Mouse (Mus musculus) intestine, embryonic 14.5 days (tissue): ENCODE measurements around the gene Nupl1. TPM values are rescaled to one million over a fixed set of nuclear protein-coding genes. Genes with fewer than 3 reads are reported as not detected.

ENCODE experiments used
- ATAC-seq: fragments of 200-750 bp; cut with Nextera tagmentation; replicated peaks from 2 replicates; pipeline ENCODE4 v1.8.0; 2017; ENCODE audit warnings: low read depth, moderate number of reproducible peaks, moderate TSS enrichment, moderate library complexity; ENCODE audit not compliant: low FRiP score, low TSS enrichment
- DNase-seq: peaks from one replicate; pipeline ENCODE4 v3.0.0-alpha.2; 2018; ENCODE audit warnings: low spot score
- H3K27ac ChIP-seq: fragments of 300-500 bp; sonication (generic); 2 replicates; pipeline ENCODE4 v1.5.1; 2014; ENCODE audit warnings: low read depth, mild to moderate bottlenecking, control low read depth
- H3K27me3 ChIP-seq: fragments of 300-500 bp; sonication (generic); replicated peaks from 2 replicates; pipeline ENCODE4 v1.6.1; 2014; ENCODE audit warnings: low read length, control low read depth; ENCODE audit not compliant: control insufficient read depth, insufficient read depth
- H3K36me3 ChIP-seq: fragments of 300-500 bp; sonication (generic); 2 replicates; pipeline ENCODE4 v1.6.1; 2014; ENCODE audit warnings: low read length, control low read depth; ENCODE audit not compliant: control insufficient read depth, insufficient read depth
- H3K4me1 ChIP-seq: fragments of 300-500 bp; sonication (generic); replicated peaks from 2 replicates; pipeline ENCODE4 v1.6.1; 2014; ENCODE audit warnings: low read length, control low read depth, mixed read lengths; ENCODE audit not compliant: control insufficient read depth, insufficient read depth
- H3K4me2 ChIP-seq: fragments of 300-500 bp; sonication (generic); 2 replicates; pipeline ENCODE4 v1.6.1; 2014; ENCODE audit warnings: low read length
- H3K4me3 ChIP-seq: fragments of 300-500 bp; sonication (generic); 2 replicates; pipeline ENCODE4 v1.5.1; 2014; ENCODE audit warnings: low read depth, low read length, control low read depth, mixed read lengths
- H3K9ac ChIP-seq: fragments of 300-500 bp; sonication (generic); 2 replicates; pipeline ENCODE4 v1.6.1; 2014; ENCODE audit warnings: mild to moderate bottlenecking, low read length
- H3K9me3 ChIP-seq: fragments of 300-500 bp; sonication (generic); 2 replicates; pipeline ENCODE4 v1.6.1; 2016; ENCODE audit warnings: low read length, control low read depth; ENCODE audit not compliant: control insufficient read depth
- WGBS: fragments of 180-500 bp; shearing (Covaris S2); extraction: QIAGEN DNeasy Blood & Tissue Kit; methylation state at CpG from one replicate; pipeline ENCODE4 v1.1.7; 2014; 5-methylcytosine and 5-hydroxymethylcytosine counted together
- polyA plus RNA-seq: library from polyadenylated mRNA; unstranded; fragments of >200 nt; fragmentation: Nextera tagmentation; extraction: Ambion mirVana; gene quantifications from 2 replicates; pipeline ENCODE4 v1.2.1, GENCODE M21; 2014

The Nupl1 gene
- polyA plus RNA-seq, 1 experiment from 2014 or later: 0.09 TPM

DNA sequence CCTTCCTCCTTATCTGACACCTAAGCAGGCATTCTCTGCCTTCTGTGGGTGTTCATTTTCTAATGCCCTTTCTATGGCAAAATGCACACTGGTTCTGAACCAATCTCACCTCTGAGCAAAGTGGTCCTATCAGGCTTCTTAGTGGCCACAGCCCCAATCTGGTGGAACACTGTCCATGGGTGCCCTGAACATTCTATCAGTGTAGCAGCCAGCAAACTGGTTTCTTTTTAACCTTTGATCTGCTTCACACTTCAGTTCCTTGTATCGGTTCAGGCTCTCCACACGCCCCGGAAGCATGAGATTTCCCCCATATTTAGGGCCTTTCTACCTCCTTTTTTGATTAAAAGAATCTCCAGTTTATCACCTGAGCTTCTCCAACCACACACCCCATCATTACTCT lies 36.2 kb downstream of the Nupl1 start:
- DNase-seq: no peak
- Histone ChIP-seq H3K27ac (no peak overlapping the region), H3K4me1 (no peaks in the 10 kb centered on the region), H3K9me3 (no peaks in the 10 kb centered on the region), H3K4me2 (no peak overlapping the region), H3K27me3 (no peaks in the 10 kb centered on the region), H3K36me3 (peaks cover 22% of the 10 kb centered on the region), H3K9ac (no peak overlapping the region), H3K4me3 (no peak overlapping the region)
- no peak for ATAC-seq
- WGBS: 75% methylated on average over 3 of the region's 3 CpGs

DNA sequence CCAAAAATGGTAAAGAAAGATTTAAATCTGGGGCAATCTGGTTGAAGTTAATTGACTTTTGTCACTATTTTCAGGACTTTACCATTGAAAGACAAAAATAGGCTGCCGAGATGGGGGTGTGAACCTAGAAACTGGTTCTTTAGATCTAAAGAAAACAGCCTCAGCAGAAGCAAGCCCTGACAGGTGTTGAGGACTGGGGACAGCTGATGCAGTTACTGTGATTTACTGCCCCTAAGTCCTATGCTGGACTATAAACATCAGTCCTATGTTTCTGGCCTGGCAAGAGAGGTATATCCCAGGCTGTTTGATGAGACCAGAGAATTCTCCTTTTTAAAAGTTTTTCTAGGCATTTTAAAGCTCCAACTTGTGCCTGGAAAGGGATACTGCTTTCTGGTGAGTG lies 37.2 kb downstream of the Nupl1 start:
- Histone ChIP-seq H3K27me3 (no peaks in the 10 kb centered on the region), H3K9ac (no peak overlapping the region), H3K36me3 (peaks cover 12% of the 10 kb centered on the region), H3K9me3 (no peaks in the 10 kb centered on the region), H3K27ac (no peak overlapping the region), H3K4me2 (no peak overlapping the region), H3K4me3 (no peak overlapping the region), H3K4me1 (no peaks in the 10 kb centered on the region)
- DNase-seq (no peak), ATAC-seq (no peak)
- 67% methylated on average over 1 of the region's 1 CpGs for WGBS

DNA sequence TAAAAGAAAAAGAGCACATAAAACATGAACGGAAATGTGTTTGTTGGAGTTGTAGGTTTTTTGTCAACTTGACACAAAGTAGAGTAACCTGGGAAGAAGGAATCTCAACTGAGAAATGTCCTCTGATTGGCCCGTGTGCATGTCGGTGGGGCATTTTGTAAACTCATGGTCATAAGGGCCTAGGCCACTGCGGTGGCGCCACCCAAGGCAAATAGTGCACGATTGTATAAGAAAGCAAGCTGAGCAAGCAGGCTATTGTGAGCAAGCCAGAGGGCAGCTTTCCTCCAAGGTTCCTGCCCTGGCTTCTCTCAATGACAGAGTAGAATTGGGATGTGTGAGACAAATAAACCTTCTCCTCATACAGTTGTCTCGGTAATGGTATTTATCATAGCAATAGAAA lies 42.1 kb downstream of the Nupl1 start:
- Histone ChIP-seq H3K36me3 (no peaks in the 10 kb centered on the region), H3K4me2 (no peak overlapping the region), H3K27me3 (no peaks in the 10 kb centered on the region), H3K9ac (no peak overlapping the region), H3K27ac (no peak overlapping the region), H3K9me3 (no peaks in the 10 kb centered on the region), H3K4me3 (no peak overlapping the region), H3K4me1 (no peaks in the 10 kb centered on the region)
- WGBS: 83% methylated on average over 7 of the region's 7 CpGs
- no peak for ATAC-seq
- no peak for DNase-seq

DNA sequence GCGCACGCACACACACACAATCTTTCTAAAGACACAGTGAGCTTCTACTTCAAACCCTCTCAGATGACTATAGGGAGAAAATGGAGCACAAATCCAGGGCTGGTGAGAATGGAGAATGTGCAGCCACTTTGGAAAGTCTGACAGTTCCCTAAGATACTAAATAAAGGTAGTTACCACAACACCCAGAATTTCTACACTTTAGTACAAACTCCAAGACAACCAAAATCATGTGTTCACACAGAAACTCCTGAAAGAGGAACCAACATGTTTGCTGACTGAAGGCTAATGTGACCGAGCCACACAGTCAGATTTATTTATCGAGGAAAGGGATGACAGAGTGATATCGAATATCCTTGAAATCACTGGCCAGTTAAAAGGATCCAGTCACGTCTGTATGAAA lies 46.2 kb downstream of the Nupl1 start:
- 89% methylated on average over 6 of the region's 6 CpGs for WGBS

DNA sequence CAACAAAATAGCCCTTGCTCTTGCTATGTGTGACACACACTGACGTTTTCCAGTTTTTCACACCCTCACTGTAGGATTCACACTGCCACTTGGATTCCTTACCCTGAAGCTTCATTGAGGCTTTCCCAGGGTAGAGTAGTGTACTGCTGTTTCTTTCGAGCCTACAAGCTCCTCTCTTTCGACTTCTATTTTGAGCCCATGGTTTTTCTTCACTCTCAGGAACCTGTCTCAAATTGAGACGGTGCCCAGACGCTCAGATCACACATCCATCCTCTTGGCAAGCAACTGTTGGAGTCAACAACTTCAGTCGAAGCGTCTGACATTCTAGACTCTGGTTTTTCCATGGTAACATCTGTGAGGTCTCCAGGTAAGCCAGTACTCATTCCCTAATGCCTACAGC lies 54.3 kb downstream of the Nupl1 start, which contains the start of gene Atp8a2:
Gene Atp8a2 (minus strand): TSS at position 296 of the 400 bp plus-strand sequence.
- Histone ChIP-seq H3K36me3 (no peaks in the 10 kb centered on the region), H3K9ac (no peak within 1 kb of the TSS), H3K27me3 (no peaks in the 10 kb centered on the region), H3K9me3 (no peaks in the 10 kb centered on the region), H3K4me2 (no peak within 1 kb of the TSS), H3K27ac (no peak within 1 kb of the TSS), H3K4me1 (no peaks in the 10 kb centered on the region), H3K4me3 (no peak within 1 kb of the TSS)
- no peak for DNase-seq
- WGBS: 63% methylated on average over 7 of the region's 7 CpGs
- no peak for ATAC-seq

More for the DNA sequence above, 46.2 kb downstream of the Nupl1 start:
- no peaks in the 10 kb centered on the region for H3K36me3 ChIP-seq
- H3K27me3 ChIP-seq: no peaks in the 10 kb centered on the region
- no peaks in the 10 kb centered on the region for H3K9me3 ChIP-seq
- no peak overlapping the region for H3K27ac ChIP-seq
- H3K4me3 ChIP-seq: no peak overlapping the region
- no peaks in the 10 kb centered on the region for H3K4me1 ChIP-seq
- no peak overlapping the region for H3K9ac ChIP-seq
- no peak overlapping the region for H3K4me2 ChIP-seq
- DNase-seq (no peak), ATAC-seq (no peak)

DNA sequence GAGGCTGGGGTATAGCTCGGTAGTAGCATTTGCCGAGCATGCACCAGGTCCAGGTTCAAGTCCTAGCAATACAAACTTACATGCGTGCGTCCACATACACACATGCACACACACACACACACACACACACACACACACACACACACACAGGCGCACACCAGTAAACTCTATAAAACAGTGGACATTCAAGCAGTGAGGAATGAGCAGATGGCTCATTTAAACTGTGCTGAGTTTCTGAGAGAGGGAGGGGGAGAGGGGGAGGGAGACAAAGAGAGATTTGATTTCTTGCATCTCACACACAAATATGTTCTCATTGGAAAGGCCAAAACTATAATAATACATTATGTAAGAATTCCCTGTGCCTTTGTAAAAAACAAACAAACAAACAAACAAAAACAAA lies 55.2 kb downstream of the Nupl1 start:
- Histone ChIP-seq H3K9ac (no peak overlapping the region), H3K4me2 (no peak overlapping the region), H3K27me3 (no peaks in the 10 kb centered on the region), H3K36me3 (no peaks in the 10 kb centered on the region), H3K9me3 (0 out of 2 replicates have a peak, but pooled peaks cover 3% of the 10 kb centered on the region), H3K27ac (no peak overlapping the region), H3K4me3 (no peak overlapping the region), H3K4me1 (no peaks in the 10 kb centered on the region)
- 80% methylated on average over 5 of the region's 5 CpGs for WGBS
- DNase-seq (no peak), ATAC-seq (no peak)

DNA sequence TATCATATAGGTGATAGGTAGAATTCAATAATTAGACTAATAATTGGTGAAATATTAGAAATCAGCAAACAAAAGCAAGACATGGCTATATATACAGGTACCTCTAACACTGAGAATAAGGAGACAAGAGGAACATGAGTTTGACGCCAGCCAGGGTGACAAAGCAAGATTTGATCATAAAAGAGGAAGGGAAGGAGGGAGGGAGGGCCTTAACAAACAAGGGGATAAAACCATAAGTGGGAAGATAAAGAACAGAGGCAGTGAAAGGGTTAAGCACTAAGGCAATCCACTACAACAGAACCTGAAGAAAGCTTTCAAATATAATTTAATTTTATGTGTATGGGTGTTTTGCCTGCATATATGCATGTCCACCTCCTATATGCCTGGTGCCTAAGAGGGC lies 56.6 kb downstream of the Nupl1 start:
- DNase-seq: no peak
- H3K4me2 ChIP-seq: no peak overlapping the region
- H3K27me3 ChIP-seq: no peaks in the 10 kb centered on the region
- no peak overlapping the region for H3K9ac ChIP-seq
- no peaks in the 10 kb centered on the region for H3K36me3 ChIP-seq
- H3K9me3 ChIP-seq: 0 out of 2 replicates have a peak, but pooled peaks cover 3% of the 10 kb centered on the region
- WGBS: 89% methylated on average over 1 of the region's 1 CpGs
- no peaks in the 10 kb centered on the region for H3K4me1 ChIP-seq
- H3K27ac ChIP-seq: no peak overlapping the region
- H3K4me3 ChIP-seq: no peak overlapping the region
- ATAC-seq: no peak

DNA sequence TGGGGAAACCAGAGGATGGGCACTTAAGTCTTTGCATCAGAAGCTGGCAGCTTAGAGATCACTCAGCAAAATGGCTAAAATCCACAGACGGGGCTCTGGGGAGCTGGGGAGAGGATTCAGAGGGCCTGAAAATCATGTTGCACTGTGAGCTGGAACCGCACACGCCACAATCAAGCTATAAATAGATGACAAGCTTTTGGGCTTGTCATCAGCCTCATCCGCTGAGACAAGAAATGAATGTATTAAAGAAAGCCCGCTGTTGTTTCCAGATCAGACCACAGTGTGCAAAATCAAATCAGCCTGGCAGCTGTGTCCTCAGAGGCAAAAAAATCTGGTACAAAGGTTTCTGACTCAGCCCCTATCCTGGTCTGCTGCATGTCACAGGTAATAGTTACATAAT lies 61.5 kb downstream of the Nupl1 start:
- 86% methylated on average over 5 of the region's 5 CpGs for WGBS

DNA sequence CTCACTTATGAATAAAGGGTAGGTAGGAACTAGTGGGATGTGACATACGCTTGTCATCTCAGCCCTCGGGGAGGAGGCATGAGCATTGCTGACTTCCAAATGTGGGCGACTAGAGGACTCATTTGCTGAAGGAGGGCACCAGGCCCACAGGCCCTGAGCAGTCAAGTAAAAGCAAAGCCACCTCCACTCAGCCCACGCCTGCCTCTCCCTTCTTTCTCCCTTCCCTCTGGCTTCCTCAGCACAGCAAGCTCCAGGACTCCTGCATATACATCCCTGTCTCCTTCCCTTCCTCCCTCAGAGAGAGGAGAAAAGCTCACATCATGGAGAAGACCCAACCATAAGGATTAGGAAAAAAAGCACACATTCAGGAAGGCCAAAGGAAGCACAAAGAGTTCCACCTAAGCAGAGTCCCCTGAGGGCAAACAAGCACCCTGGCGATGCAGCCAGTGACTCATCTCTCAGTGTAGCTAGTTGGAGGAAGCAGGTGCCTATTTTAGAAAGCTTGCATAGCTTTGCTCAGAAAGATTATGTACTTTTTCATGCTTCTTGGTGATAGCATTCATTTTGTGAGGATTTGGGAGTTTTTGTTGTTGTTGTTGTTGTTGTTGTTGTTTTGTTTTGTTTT lies 62.9 kb downstream of the Nupl1 start:
- Histone ChIP-seq H3K4me1 (no peaks in the 10 kb centered on the region), H3K27me3 (no peaks in the 10 kb centered on the region), H3K27ac (no peak overlapping the region), H3K36me3 (no peaks in the 10 kb centered on the region), H3K9ac (no peak overlapping the region), H3K9me3 (0 out of 2 replicates have a peak, but pooled peaks cover 3% of the 10 kb centered on the region), H3K4me2 (no peak overlapping the region), H3K4me3 (no peak overlapping the region)
- WGBS: 82% methylated on average over 5 of the region's 5 CpGs
- DNase-seq (no peak), ATAC-seq (no peak)

More for the DNA sequence above, 61.5 kb downstream of the Nupl1 start:
- 0 out of 2 replicates have a peak, but pooled peaks cover 3% of the 10 kb centered on the region for H3K9me3 ChIP-seq
- no peak for DNase-seq
- no peaks in the 10 kb centered on the region for H3K36me3 ChIP-seq
- ATAC-seq: no peak
- no peak overlapping the region for H3K27ac ChIP-seq
- no peak overlapping the region for H3K9ac ChIP-seq
- no peak overlapping the region for H3K4me2 ChIP-seq
- H3K27me3 ChIP-seq: no peaks in the 10 kb centered on the region
- no peak overlapping the region for H3K4me3 ChIP-seq
- H3K4me1 ChIP-seq: no peaks in the 10 kb centered on the region
